Mouse (Mus musculus) limb, embryonic 14.5 days (tissue): ENCODE data around the gene Timm17a. TPM values are rescaled to one million over a fixed set of nuclear protein-coding genes. Genes with fewer than 3 reads are reported as not detected.

Experiments used
- ATAC-seq: fragments of 200-750 bp; cut with Nextera tagmentation; 2 replicates; pipeline ENCODE4 v1.8.0; 2017; ENCODE audit warnings: low read depth, moderate number of reproducible peaks, moderate TSS enrichment; ENCODE audit not compliant: low FRiP score
- DNase-seq: peaks from one replicate; pipeline ENCODE4 v3.0.0-alpha.2; 2015; ENCODE audit warnings: low spot score
- H3K27ac ChIP-seq: fragments of 300-500 bp; sonication (generic); replicated peaks from 2 replicates; pipeline ENCODE4 v1.5.1; 2014; ENCODE audit warnings: low read depth, mild to moderate bottlenecking, low read length, moderate library complexity, mixed read lengths
- H3K27me3 ChIP-seq: fragments of 300-500 bp; sonication (generic); 2 replicates; pipeline ENCODE4 v1.6.1; 2014; ENCODE audit warnings: low read length, mixed read lengths; ENCODE audit not compliant: control insufficient read depth, insufficient read depth
- H3K36me3 ChIP-seq: fragments of 300-500 bp; sonication (generic); 2 replicates; pipeline ENCODE4 v1.6.1; 2014; ENCODE audit warnings: mild to moderate bottlenecking, low read length, moderate library complexity, mixed read lengths; ENCODE audit not compliant: control insufficient read depth, insufficient read depth
- H3K4me1 ChIP-seq: fragments of 300-500 bp; sonication (generic); 2 replicates; pipeline ENCODE4 v1.6.1; 2014; ENCODE audit warnings: antibody characterized with exemption, low read length, mixed read lengths; ENCODE audit not compliant: control insufficient read depth, insufficient read depth
- H3K4me2 ChIP-seq: fragments of 300-500 bp; sonication (generic); replicated peaks from 2 replicates; pipeline ENCODE4 v1.6.1; 2014; ENCODE audit warnings: low read depth, mild to moderate bottlenecking, low read length, moderate library complexity; ENCODE audit not compliant: severe bottlenecking
- H3K4me3 ChIP-seq: fragments of 300-500 bp; sonication (generic); replicated peaks from 2 replicates; pipeline ENCODE4 v1.5.1; 2014; ENCODE audit warnings: low read length
- H3K9ac ChIP-seq: fragments of 300-500 bp; sonication (generic); 2 replicates; pipeline ENCODE4 v1.6.1; 2014; ENCODE audit warnings: mild to moderate bottlenecking, low read depth, low read length, moderate library complexity; ENCODE audit not compliant: severe bottlenecking
- H3K9me3 ChIP-seq: fragments of 300-500 bp; sonication (generic); 2 replicates; pipeline ENCODE4 v1.6.1; 2016; ENCODE audit warnings: low read length; ENCODE audit not compliant: control insufficient read depth
- POLR2A ChIP-seq: fragments of 200-500 bp; IDR thresholded peaks from 2 replicates; pipeline ENCODE4 v1.8.0; 2012; ENCODE audit warnings: inconsistent platforms, mild to moderate bottlenecking, moderate library complexity, borderline replicate concordance; ENCODE audit not compliant: insufficient read depth, insufficient read length; ENCODE audit errors: extremely low read depth
- WGBS: fragments of 180-500 bp; shearing (Covaris S2); extraction: QIAGEN DNeasy Blood & Tissue Kit; methylation state at CpG from one replicate; pipeline ENCODE4 v1.1.7; 2014; 5-methylcytosine and 5-hydroxymethylcytosine counted together
- polyA plus RNA-seq, 2 experiments: library from polyadenylated mRNA; depleted of rRNA in 1 of 2; stranded (reverse) in 1 of 2; unstranded in 1 of 2; fragments of >200 nt; fragmentation: Nextera tagmentation in 1 of 2; extraction: Ambion mirVana in 1 of 2; gene quantifications; 2 replicates each; pipeline versions ENCODE4 v1.2.1 to v1.2.3; 2012 to 2014

Gene Timm17a
- polyA plus RNA-seq, 2 experiments = 51.7 to 187 TPM

DNA sequence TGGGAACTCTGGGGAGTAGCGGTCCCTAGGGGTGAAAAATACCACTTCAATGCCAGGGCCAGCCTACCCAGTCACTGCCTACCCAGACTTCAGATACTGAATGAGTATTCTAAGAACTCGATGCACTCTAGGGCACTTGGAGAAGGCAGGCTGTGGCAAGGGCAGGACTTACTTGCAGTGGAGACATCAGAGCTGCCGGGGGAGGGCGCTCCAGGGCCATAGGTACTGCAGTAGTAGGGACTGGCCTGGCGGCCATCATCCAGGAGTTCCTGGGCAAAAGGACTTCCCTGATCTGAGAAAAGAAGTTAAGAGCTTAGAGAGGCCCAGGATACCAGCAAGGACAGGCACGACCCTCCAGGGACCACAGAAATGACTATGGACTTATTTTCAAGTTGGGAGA is 57.3 kb downstream of the Timm17a start:
- no peak overlapping the region for H3K27ac ChIP-seq
- DNase-seq (no peak), ATAC-seq (no peak)
- no peak overlapping the region for H3K9ac ChIP-seq
- 76% methylated on average over 6 of the region's 6 CpGs for WGBS
- peaks cover 7% of the 10 kb centered on the region for H3K4me1 ChIP-seq
- no peak overlapping the region for H3K4me2 ChIP-seq
- no peaks in the 10 kb centered on the region for H3K36me3 ChIP-seq
- H3K4me3 ChIP-seq = no peak overlapping the region
- H3K27me3 ChIP-seq = no peaks in the 10 kb centered on the region
- no peaks in the 10 kb centered on the region for H3K9me3 ChIP-seq
- TF ChIP-seq POLR2A = no peak

DNA sequence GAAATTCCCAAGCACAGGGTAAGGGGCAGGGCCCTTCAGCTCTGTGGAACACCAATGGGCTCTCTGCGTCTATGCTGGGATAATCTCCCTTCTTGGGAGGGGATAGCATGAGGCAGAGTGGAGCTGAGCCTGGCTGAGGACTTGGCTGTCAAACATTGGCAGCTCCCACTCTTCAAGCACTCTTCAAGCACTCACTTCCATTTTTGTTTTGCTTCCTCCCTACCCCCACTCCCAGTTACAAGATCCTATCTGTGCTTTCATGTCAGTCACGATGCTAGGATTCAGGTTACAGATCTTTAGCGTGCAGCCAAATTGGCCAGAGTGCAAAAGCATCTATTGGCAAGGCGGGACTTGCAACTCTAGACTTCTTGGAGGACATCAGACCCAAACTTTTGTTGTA is 60.7 kb downstream of the Timm17a start:
- Histone ChIP-seq H3K9ac (no peak overlapping the region), H3K27me3 (no peaks in the 10 kb centered on the region), H3K4me1 (no peaks in the 10 kb centered on the region), H3K36me3 (no peaks in the 10 kb centered on the region), H3K4me3 (no peak overlapping the region), H3K9me3 (no peaks in the 10 kb centered on the region), H3K4me2 (no peak overlapping the region), H3K27ac (no peak overlapping the region)
- ATAC-seq = 0 out of 2 replicates have a peak, but pooled peaks have one; percentile 34
- no peak for TF ChIP-seq POLR2A
- DNase-seq = no peak
- WGBS = 37% methylated on average over 4 of the region's 4 CpGs

DNA sequence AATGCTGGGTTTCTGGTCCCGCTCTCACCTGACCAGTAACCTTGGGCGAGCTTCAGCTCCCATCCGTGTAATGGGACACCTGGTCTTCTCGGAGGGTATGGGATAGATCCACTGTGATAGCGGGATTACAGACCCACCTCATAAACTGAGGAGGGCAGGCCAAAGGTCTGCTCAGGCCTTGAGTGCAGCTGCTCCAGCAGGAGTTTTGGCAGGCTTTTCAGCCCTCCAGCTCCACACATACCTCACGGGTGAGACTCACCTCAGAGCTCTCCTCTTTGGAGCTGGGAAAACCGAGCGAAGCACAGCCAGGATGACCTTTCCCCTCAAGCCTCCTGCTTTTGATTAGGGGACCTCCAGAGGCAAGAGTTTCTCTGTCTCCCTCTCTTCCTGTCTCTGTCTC is 62.2 kb downstream of the Timm17a start:
- Histone ChIP-seq H3K9me3 (no peaks in the 10 kb centered on the region), H3K9ac (no peak overlapping the region), H3K36me3 (no peaks in the 10 kb centered on the region), H3K27me3 (no peaks in the 10 kb centered on the region), H3K27ac (no peak overlapping the region), H3K4me2 (no peak overlapping the region), H3K4me1 (no peaks in the 10 kb centered on the region), H3K4me3 (no peak overlapping the region)
- ATAC-seq = no peak
- no peak for DNase-seq
- WGBS = 65% methylated on average over 8 of the region's 8 CpGs
- no peak for TF ChIP-seq POLR2A

DNA sequence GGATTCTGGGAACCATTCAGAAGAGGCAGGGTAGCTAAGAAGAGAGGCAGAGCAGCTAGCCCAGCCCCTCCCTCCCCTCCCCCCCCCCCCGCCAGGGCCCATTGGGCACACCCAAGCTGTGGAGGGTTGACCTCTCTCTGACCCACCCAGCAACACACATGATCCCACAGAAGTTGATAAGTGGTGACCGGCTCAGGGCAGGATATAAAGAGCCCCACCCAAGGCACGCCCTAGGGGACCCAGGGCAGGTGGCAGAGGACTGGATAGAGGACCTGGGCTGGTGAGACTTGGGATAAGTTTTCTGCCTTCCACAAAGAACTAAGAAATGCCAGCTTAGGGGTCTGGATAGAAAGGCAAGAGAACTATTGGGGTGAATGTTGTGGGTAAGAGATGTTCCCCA is 62.9 kb downstream of the Timm17a start:
- 87% methylated on average over 2 of the region's 3 CpGs for whole genome bisulfite sequencing
- H3K9ac ChIP-seq = no peak overlapping the region
- no peak for TF ChIP-seq POLR2A
- no peaks in the 10 kb centered on the region for H3K27me3 ChIP-seq
- no peak overlapping the region for H3K4me2 ChIP-seq
- H3K9me3 ChIP-seq = no peaks in the 10 kb centered on the region
- H3K27ac ChIP-seq = no peak overlapping the region
- ATAC-seq (no peak), DNase-seq (no peak)
- H3K4me3 ChIP-seq = no peak overlapping the region
- no peaks in the 10 kb centered on the region for H3K4me1 ChIP-seq
- H3K36me3 ChIP-seq = no peaks in the 10 kb centered on the region

DNA sequence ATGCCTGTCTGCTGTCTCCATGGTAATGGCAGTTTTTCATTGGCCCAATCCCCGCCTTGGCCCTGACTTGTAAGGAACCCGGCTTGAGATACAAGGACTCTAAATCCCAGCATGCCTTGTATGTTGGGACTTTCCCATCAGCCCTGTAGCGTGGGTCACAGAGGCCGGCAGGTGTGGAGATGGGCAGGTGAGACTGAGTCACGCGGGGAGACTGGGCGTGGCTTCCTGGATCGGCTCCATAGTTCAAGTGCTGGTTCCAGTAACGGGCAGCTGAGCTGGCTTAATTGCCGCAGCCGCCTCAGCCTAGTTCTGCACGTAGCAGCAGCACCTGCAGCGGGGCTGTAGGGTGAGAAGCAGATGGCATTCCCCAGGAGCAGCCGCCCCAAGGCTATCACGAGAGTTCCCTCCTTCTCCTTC is 65.1 kb downstream of the Timm17a start:
- no peak for TF ChIP-seq POLR2A
- H3K27ac ChIP-seq = no peak overlapping the region
- H3K9ac ChIP-seq = no peak overlapping the region
- peak overlapping the region; percentile 37 for H3K4me2 ChIP-seq
- H3K9me3 ChIP-seq = no peaks in the 10 kb centered on the region
- H3K4me3 ChIP-seq = peak overlapping the region; percentile 15
- DNase-seq (no peak), ATAC-seq (no peak)
- no peaks in the 10 kb centered on the region for H3K36me3 ChIP-seq
- no peaks in the 10 kb centered on the region for H3K27me3 ChIP-seq
- 6% methylated on average over 15 of the region's 15 CpGs for WGBS
- H3K4me1 ChIP-seq = no peaks in the 10 kb centered on the region

Other genes with a start within 250 kb of the Timm17a start
- 3.2 and 4.2 TPM in 2 replicates for gene Lgr6, start 208.5 kb downstream of the Timm17a start, polyA plus RNA-seq (2012; rRNA removed)
- gene Lgr6, start 208.5 kb downstream of the Timm17a start, polyA plus RNA-seq (2014; fragmentation: Nextera tagmentation; extraction: Ambion mirVana) = 8.3 and 9.5 TPM in 2 replicates
- 3.6 and 3.9 TPM in 2 replicates for gene Ptpn7, start 181.1 kb downstream of the Timm17a start, polyA plus RNA-seq (2012; rRNA removed)
- 3.1 and 4.2 TPM in 2 replicates for gene Ptpn7, start 181.1 kb downstream of the Timm17a start, polyA plus RNA-seq (2014; fragmentation: Nextera tagmentation; extraction: Ambion mirVana)
- 88.1 and 88.8 TPM in 2 replicates for gene Arl8a, start 167.0 kb downstream of the Timm17a start, polyA plus RNA-seq (2012; rRNA removed)
- gene Arl8a, start 167.0 kb downstream of the Timm17a start, polyA plus RNA-seq (2014; fragmentation: Nextera tagmentation; extraction: Ambion mirVana) = 54.5 and 67.1 TPM in 2 replicates
- 0.08 and 0.13 TPM in 2 replicates for gene Gpr37l1, start 146.1 kb downstream of the Timm17a start, polyA plus RNA-seq (2012; rRNA removed)
- 0.14 TPM in 1 of 2 replicates, not detected in the other for gene Gpr37l1, start 146.1 kb downstream of the Timm17a start, polyA plus RNA-seq (2014; fragmentation: Nextera tagmentation; extraction: Ambion mirVana)
- gene Elf3, start 55.2 kb downstream of the Timm17a start, polyA plus RNA-seq (2012; rRNA removed) = 2.3 and 2.8 TPM in 2 replicates
- gene Elf3, start 55.2 kb downstream of the Timm17a start, polyA plus RNA-seq (2014; fragmentation: Nextera tagmentation; extraction: Ambion mirVana) = 4.5 and 6.4 TPM in 2 replicates
- 39.4 and 39.6 TPM in 2 replicates for gene Rnpep, start 29.7 kb downstream of the Timm17a start, polyA plus RNA-seq (2012; rRNA removed)
- gene Rnpep, start 29.7 kb downstream of the Timm17a start, polyA plus RNA-seq (2014; fragmentation: Nextera tagmentation; extraction: Ambion mirVana) = 77.0 and 82.4 TPM in 2 replicates
- 0.33 and 0.59 TPM in 2 replicates for gene Lmod1, start 11.0 kb upstream of the Timm17a start, polyA plus RNA-seq (2012; rRNA removed)
- gene Lmod1, start 11.0 kb upstream of the Timm17a start, polyA plus RNA-seq (2014; fragmentation: Nextera tagmentation; extraction: Ambion mirVana) = 0.43 and 0.56 TPM in 2 replicates
- gene Shisa4, start 61.5 kb upstream of the Timm17a start, polyA plus RNA-seq (2012; rRNA removed) = 26.5 and 39.2 TPM in 2 replicates
- 25.9 and 28.7 TPM in 2 replicates for gene Shisa4, start 61.5 kb upstream of the Timm17a start, polyA plus RNA-seq (2014; fragmentation: Nextera tagmentation; extraction: Ambion mirVana)
- 145 and 208 TPM in 2 replicates for gene Ipo9, start 116.7 kb upstream of the Timm17a start, polyA plus RNA-seq (2012; rRNA removed)
- 116 and 142 TPM in 2 replicates for gene Ipo9, start 116.7 kb upstream of the Timm17a start, polyA plus RNA-seq (2014; fragmentation: Nextera tagmentation; extraction: Ambion mirVana)